Mouse (Mus musculus): ENCODE measurements around the gene Mrm1.

Gene Mrm1

GRCm38 (mm10) chr11:84813724-84814510 is 5.4 kb downstream of the Mrm1 start:
- DNase-seq: peak; percentile 60 to 85

GRCm38 (mm10) chr11:84804373-84804772 is 14.9 kb downstream of the Mrm1 start:
- DNase-seq: no peak

GRCm38 (mm10) chr11:84797627-84798353 is 21.5 kb downstream of the Mrm1 start:
- DNase-seq: peak; percentile 53 to 87

- DNase-seq: no peak
These were observed 22.3 kb downstream of the Mrm1 start for GRCm38 (mm10) chr11:84797026-84797425.

- DNase-seq: peak; percentile 53 to 84
These were observed 24.7 kb downstream of the Mrm1 start for GRCm38 (mm10) chr11:84794496-84795113.

GRCm38 (mm10) chr11:84793545-84793944 is 25.8 kb downstream of the Mrm1 start:
- DNase-seq: no peak

- DNase-seq: no peak
These were observed 28.9 kb downstream of the Mrm1 start for GRCm38 (mm10) chr11:84790383-84790782.

GRCm38 (mm10) chr11:84780143-84780870 is 39.0 kb downstream of the Mrm1 start:
- no peak for DNase-seq

GRCm38 (mm10) chr11:84775560-84775959 is 43.8 kb downstream of the Mrm1 start:
- no peak for DNase-seq

- DNase-seq: no peak
These were observed 44.3 kb downstream of the Mrm1 start for GRCm38 (mm10) chr11:84774870-84775514.

GRCm38 (mm10) chr11:84767898-84768297 is 51.4 kb downstream of the Mrm1 start:
- DNase-seq: no peak

GRCm38 (mm10) chr11:84765125-84765524 is 54.2 kb downstream of the Mrm1 start:
- no peak for DNase-seq

GRCm38 (mm10) chr11:84764527-84764961 is 54.8 kb downstream of the Mrm1 start:
- peak; percentile 56 to 73 for DNase-seq

- no peak for DNase-seq
These were observed 55.2 kb downstream of the Mrm1 start for GRCm38 (mm10) chr11:84764116-84764515.

Measured in kidney, postnatal 36 days (tissue).